Mouse (Mus musculus): Measurements from ENCODE around the gene Mypn. TPM values are rescaled to one million over a fixed set of nuclear protein-coding genes. Genes with fewer than 3 reads are reported as not detected.

The Mypn gene
- polyA plus RNA-seq, 1 experiment = not detected

- Histone ChIP-seq H3K27ac (ENCODE audit: insufficient read depth, low read length) (no peak overlapping the region), H3K4me3 (ENCODE audit: extremely low read depth, insufficient read depth, insufficient read length) (no peak overlapping the region), H3K27me3 (ENCODE audit: control insufficient read depth, insufficient read depth, low read length) (no peaks in the 10 kb centered on the region), H3K4me1 (ENCODE audit: control insufficient read depth, insufficient read depth, insufficient read length) (peaks cover 7% of the 10 kb centered on the region; the same call in 1 of the 2 replicates), H3K36me3 (ENCODE audit: control insufficient read depth, insufficient read depth, low read length) (no peaks in the 10 kb centered on the region)
- DNase-seq (ENCODE audit: low read depth in 1 of 2, low spot score in 2 of 2) = no peak
- WGBS = 93% methylated on average over 5 of the region's 5 CpGs
- TF ChIP-seq POLR2A (IDR thresholded peaks at IDR 0.05; ENCODE audit: low read depth, low read length) (no peak), CTCF (IDR thresholded peaks at IDR 0.05; ENCODE audit: extremely low read depth, insufficient read depth, insufficient read length, insufficient replicate concordance) (no peak)
These were observed 30.4 kb upstream of the Mypn start for GRCm38 (mm10) chr10:63234133-63234532.

GRCm38 (mm10) chr10:63231630-63232029 is 27.9 kb upstream of the Mypn start:
- peak overlapping the region; percentile 17 for H3K27ac ChIP-seq (ENCODE audit: insufficient read depth, low read length)
- no peaks in the 10 kb centered on the region for H3K27me3 ChIP-seq (ENCODE audit: control insufficient read depth, insufficient read depth, low read length)
- DNase-seq (ENCODE audit: low read depth in 1 of 2, low spot score in 2 of 2) = no peak
- H3K4me3 ChIP-seq (ENCODE audit: extremely low read depth, insufficient read depth, insufficient read length) = no peak overlapping the region
- no peak for TF ChIP-seq CTCF (IDR thresholded peaks at IDR 0.05; ENCODE audit: extremely low read depth, insufficient read depth, insufficient read length, insufficient replicate concordance)
- no peak for TF ChIP-seq POLR2A (IDR thresholded peaks at IDR 0.05; ENCODE audit: low read depth, low read length)
- WGBS = 46% methylated on average over 5 of the region's 5 CpGs
- H3K4me1 ChIP-seq (ENCODE audit: control insufficient read depth, insufficient read depth, insufficient read length) = peaks cover 7% of the 10 kb centered on the region; the same call in 1 of the 2 replicates
- H3K36me3 ChIP-seq (ENCODE audit: control insufficient read depth, insufficient read depth, low read length) = no peaks in the 10 kb centered on the region

- Histone ChIP-seq H3K4me1 (ENCODE audit: control insufficient read depth, insufficient read depth, insufficient read length) (peaks cover 7% of the 10 kb centered on the region; the same call in 1 of the 2 replicates), H3K27ac (ENCODE audit: insufficient read depth, low read length) (no peak overlapping the region), H3K36me3 (ENCODE audit: control insufficient read depth, insufficient read depth, low read length) (no peaks in the 10 kb centered on the region), H3K27me3 (ENCODE audit: control insufficient read depth, insufficient read depth, low read length) (no peaks in the 10 kb centered on the region), H3K4me3 (ENCODE audit: extremely low read depth, insufficient read depth, insufficient read length) (no peak overlapping the region)
- no peak for DNase-seq (ENCODE audit: low read depth in 1 of 2, low spot score in 2 of 2)
- TF ChIP-seq CTCF (IDR thresholded peaks at IDR 0.05; ENCODE audit: extremely low read depth, insufficient read depth, insufficient read length, insufficient replicate concordance) = no peak
- no peak for TF ChIP-seq POLR2A (IDR thresholded peaks at IDR 0.05; ENCODE audit: low read depth, low read length)
- WGBS = 27% methylated on average over 3 of the region's 5 CpGs
These were observed 27.1 kb upstream of the Mypn start for GRCm38 (mm10) chr10:63230854-63231253.

DNA sequence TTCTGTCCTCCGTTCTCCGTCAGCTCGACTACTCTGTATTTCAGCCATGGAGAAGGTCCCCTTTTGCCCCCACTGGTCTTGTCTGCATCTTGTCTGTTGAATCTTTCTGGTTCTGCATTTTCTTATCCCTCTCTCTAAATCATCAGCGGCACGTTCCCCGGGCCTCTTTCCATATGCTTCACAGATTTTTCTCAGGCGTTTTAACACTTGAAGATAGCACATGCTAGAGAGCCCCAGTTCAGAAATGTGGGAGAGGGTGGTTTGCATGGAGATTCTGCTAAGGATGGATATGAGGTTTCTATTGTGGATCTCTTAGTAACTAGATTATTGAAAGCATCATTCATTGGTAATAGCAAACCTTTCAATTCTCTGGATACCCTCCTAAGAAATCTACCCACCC is 26.5 kb upstream of the Mypn start:
- WGBS = 87% methylated on average over 7 of the region's 7 CpGs
- DNase-seq (ENCODE audit: low read depth in 1 of 2, low spot score in 2 of 2) = no peak
- Histone ChIP-seq H3K4me3 (ENCODE audit: extremely low read depth, insufficient read depth, insufficient read length) (no peak overlapping the region), H3K27ac (ENCODE audit: insufficient read depth, low read length) (no peak overlapping the region), H3K4me1 (ENCODE audit: control insufficient read depth, insufficient read depth, insufficient read length) (peaks cover 7% of the 10 kb centered on the region; the same call in 1 of the 2 replicates), H3K36me3 (ENCODE audit: control insufficient read depth, insufficient read depth, low read length) (no peaks in the 10 kb centered on the region), H3K27me3 (ENCODE audit: control insufficient read depth, insufficient read depth, low read length) (no peaks in the 10 kb centered on the region)
- TF ChIP-seq POLR2A (IDR thresholded peaks at IDR 0.05; ENCODE audit: low read depth, low read length) (no peak), CTCF (IDR thresholded peaks at IDR 0.05; ENCODE audit: extremely low read depth, insufficient read depth, insufficient read length, insufficient replicate concordance) (no peak)

DNA sequence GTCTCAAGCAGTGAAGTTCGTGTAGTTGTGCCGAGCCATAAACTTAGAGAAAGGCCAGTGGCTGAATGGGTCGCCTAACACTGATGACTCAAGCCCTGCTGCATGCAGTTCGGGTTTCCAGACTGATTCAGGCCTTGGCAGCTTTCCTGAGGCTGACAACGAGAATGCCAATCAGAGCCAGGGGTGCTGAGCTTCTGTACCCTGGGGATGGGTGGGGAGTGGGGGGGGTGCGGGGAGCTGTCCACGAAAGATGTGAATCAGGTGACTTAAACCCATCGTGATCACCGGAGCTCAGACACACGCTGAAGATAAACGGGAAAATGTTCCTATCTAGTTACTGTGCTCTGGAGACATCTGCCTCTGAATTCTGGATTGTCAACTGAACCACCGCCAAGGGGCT is 20.6 kb upstream of the Mypn start:
- Histone ChIP-seq H3K27ac (ENCODE audit: insufficient read depth, low read length) (no peak overlapping the region), H3K27me3 (ENCODE audit: control insufficient read depth, insufficient read depth, low read length) (no peaks in the 10 kb centered on the region), H3K4me1 (ENCODE audit: control insufficient read depth, insufficient read depth, insufficient read length) (no peaks in the 10 kb centered on the region), H3K4me3 (ENCODE audit: extremely low read depth, insufficient read depth, insufficient read length) (no peak overlapping the region), H3K36me3 (ENCODE audit: control insufficient read depth, insufficient read depth, low read length) (no peaks in the 10 kb centered on the region)
- TF ChIP-seq POLR2A (IDR thresholded peaks at IDR 0.05; ENCODE audit: low read depth, low read length) (no peak), CTCF (IDR thresholded peaks at IDR 0.05; ENCODE audit: extremely low read depth, insufficient read depth, insufficient read length, insufficient replicate concordance) (no peak)
- WGBS = 84% methylated on average over 12 of the region's 12 CpGs
- no peak for DNase-seq (ENCODE audit: low read depth in 1 of 2, low spot score in 2 of 2)

- H3K27ac ChIP-seq (ENCODE audit: insufficient read depth, low read length) = no peak overlapping the region
- TF ChIP-seq POLR2A (IDR thresholded peaks at IDR 0.05; ENCODE audit: low read depth, low read length) (no peak), CTCF (IDR thresholded peaks at IDR 0.05; ENCODE audit: extremely low read depth, insufficient read depth, insufficient read length, insufficient replicate concordance) (no peak)
- no peaks in the 10 kb centered on the region for H3K36me3 ChIP-seq (ENCODE audit: control insufficient read depth, insufficient read depth, low read length)
- WGBS = 84% methylated on average over 7 of the region's 7 CpGs
- no peaks in the 10 kb centered on the region for H3K4me1 ChIP-seq (ENCODE audit: control insufficient read depth, insufficient read depth, insufficient read length)
- no peak for DNase-seq (ENCODE audit: low read depth in 1 of 2, low spot score in 2 of 2)
- no peaks in the 10 kb centered on the region for H3K27me3 ChIP-seq (ENCODE audit: control insufficient read depth, insufficient read depth, low read length)
- no peak overlapping the region for H3K4me3 ChIP-seq (ENCODE audit: extremely low read depth, insufficient read depth, insufficient read length)
These were observed 17.5 kb upstream of the Mypn start for GRCm38 (mm10) chr10:63221081-63221783.

DNA sequence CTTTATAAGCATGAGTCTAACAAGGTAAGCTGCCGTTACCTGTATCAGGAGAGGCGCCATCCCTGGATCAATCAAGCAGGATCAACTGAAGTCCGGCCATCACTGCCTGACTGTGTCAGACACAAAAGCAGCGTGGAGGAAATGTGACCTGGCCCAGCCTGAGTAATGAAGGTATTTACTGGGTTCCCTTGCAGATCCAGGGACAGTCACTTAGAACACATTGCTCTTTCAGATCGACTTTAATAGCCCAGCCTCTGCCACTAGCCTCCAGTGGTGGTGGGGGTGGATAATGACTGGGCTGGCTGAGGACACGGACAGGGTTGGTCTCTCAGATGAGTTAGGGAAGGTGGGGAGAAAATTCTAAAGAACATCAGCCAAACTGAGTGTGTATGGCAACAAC is 5.1 kb upstream of the Mypn start:
- H3K27ac ChIP-seq (ENCODE audit: insufficient read depth, low read length) = no peak overlapping the region
- WGBS = 84% methylated on average over 6 of the region's 6 CpGs
- H3K36me3 ChIP-seq (ENCODE audit: control insufficient read depth, insufficient read depth, low read length) = no peaks in the 10 kb centered on the region
- H3K4me3 ChIP-seq (ENCODE audit: extremely low read depth, insufficient read depth, insufficient read length) = no peak overlapping the region
- H3K4me1 ChIP-seq (ENCODE audit: control insufficient read depth, insufficient read depth, insufficient read length) = no peaks in the 10 kb centered on the region
- TF ChIP-seq POLR2A (IDR thresholded peaks at IDR 0.05; ENCODE audit: low read depth, low read length) = no peak
- TF ChIP-seq CTCF (IDR thresholded peaks at IDR 0.05; ENCODE audit: extremely low read depth, insufficient read depth, insufficient read length, insufficient replicate concordance) = no peak
- DNase-seq (ENCODE audit: low read depth in 1 of 2, low spot score in 2 of 2) = no peak
- no peaks in the 10 kb centered on the region for H3K27me3 ChIP-seq (ENCODE audit: control insufficient read depth, insufficient read depth, low read length)

Data from spleen, adult 2 months (tissue).